Mouse (Mus musculus) T-cell, adult 2 months (primary cell): ENCODE results near the gene Vmn1r114.
"Not testable (repeated sequence)": the region's sequence is repeated elsewhere in the genome, so short reads cannot be mapped to it uniquely, and the experiment has no call there.

Source experiments
- DNase-seq: peaks from one replicate; pipeline ENCODE4 v3.0.0; 2022; ENCODE audit warnings: low spot score

The Vmn1r114 gene

DNA sequence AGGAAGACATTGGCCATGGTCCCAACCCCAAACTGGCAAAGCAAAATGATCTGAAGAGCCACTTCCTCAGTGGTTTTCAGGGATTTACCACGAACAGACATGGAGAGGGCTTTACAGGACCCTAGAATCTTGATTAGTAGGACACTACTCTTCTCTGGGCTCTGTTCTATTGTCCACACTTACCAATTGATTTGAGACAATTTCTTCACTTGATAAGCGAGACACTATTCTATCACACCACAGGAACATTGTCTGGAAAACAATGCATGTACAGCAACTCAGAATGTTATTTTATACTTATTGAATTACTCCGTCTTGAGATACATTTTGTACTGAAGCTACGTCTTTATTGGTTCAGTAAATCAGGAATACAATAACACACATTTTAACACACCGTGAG is at the start of gene Vmn1r114:
TSS of gene Vmn1r114 (minus strand) at position 101 of the 400 bp plus-strand sequence.
- DNase-seq: not testable (repeated sequence)

- not testable (repeated sequence) for DNase-seq
Observed at GRCm38 (mm10) chr7:20844885-20845284, 32.9 kb upstream of the Vmn1r114 start, which contains the start of gene Vmn1r115. Gene Vmn1r115 (minus strand): TSS chr7:20844985.

- not testable (repeated sequence) for DNase-seq
Observed at GRCm38 (mm10) chr7:20786985-20787384, 25.0 kb downstream of the Vmn1r114 start, which contains the start of gene Vmn1r113. Gene Vmn1r113 (plus strand): TSS chr7:20787285.

DNA sequence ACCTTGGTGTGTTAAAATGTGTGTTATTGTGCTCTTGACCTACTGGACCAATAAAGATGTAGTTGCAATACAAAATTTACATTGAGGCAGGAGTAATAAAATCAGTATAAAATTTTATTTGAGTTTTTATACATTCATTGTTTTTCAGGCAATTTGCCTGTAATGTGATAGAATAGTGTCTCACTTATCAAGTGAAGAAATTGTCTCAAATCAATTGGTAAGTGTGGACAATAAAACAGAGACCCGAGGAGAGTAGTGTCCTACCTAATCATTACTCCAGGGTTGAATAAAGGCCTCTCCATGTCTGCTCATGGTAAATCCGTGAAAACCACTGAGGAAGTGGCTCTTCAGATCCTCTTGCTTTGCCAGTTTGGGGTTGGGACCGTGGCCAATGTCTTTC is 41.1 kb downstream of the Vmn1r114 start, which contains the start of gene Vmn1r112:
TSS of gene Vmn1r112 (plus strand) at position 301 of the 400 bp plus-strand sequence.
- DNase-seq: not testable (repeated sequence)
